Mouse (Mus musculus) small intestine, adult 2 months (tissue): ENCODE data around the gene Prkcb. TPM values are rescaled to one million over a fixed set of nuclear protein-coding genes. Genes with fewer than 3 reads are reported as not detected.

Experiments
- H3K27ac ChIP-seq: fragments of 200-500 bp; 2 replicates; pipeline ENCODE4 v1.5.1; 2012; ENCODE audit warnings: low read depth, low read length, control low read depth, inconsistent platforms; ENCODE audit not compliant: insufficient read depth
- H3K27me3 ChIP-seq: fragments of 200-500 bp; 2 replicates; pipeline ENCODE4 v1.6.1; 2012; ENCODE audit warnings: mild to moderate bottlenecking, moderate library complexity, low read length, inconsistent platforms; ENCODE audit not compliant: control insufficient read depth, insufficient read depth
- H3K36me3 ChIP-seq: fragments of 200-500 bp; 2 replicates; pipeline ENCODE4 v1.6.1; 2012; ENCODE audit warnings: mild to moderate bottlenecking, low read length, control low read depth, inconsistent platforms; ENCODE audit not compliant: control insufficient read depth, insufficient read depth
- H3K4me1 ChIP-seq: fragments of 200-500 bp; 2 replicates; pipeline ENCODE4 v1.6.1; 2012; ENCODE audit warnings: low read length, inconsistent platforms, mixed read lengths; ENCODE audit not compliant: control insufficient read depth, insufficient read depth, insufficient read length
- H3K4me3 ChIP-seq: fragments of 200-500 bp; 2 replicates; pipeline ENCODE4 v1.5.1; 2012; ENCODE audit warnings: low read depth, mild to moderate bottlenecking, control low read depth, inconsistent platforms, low read length, moderate library complexity
- CTCF ChIP-seq: fragments of 200-500 bp; IDR thresholded peaks from 2 replicates; pipeline ENCODE4 v1.5.1; 2012; ENCODE audit warnings: low read depth, mild to moderate bottlenecking, control low read depth, inconsistent platforms, low read length, moderate library complexity, mixed read lengths; ENCODE audit not compliant: insufficient replicate concordance, insufficient read length; ENCODE audit errors: extremely low read depth
- POLR2A ChIP-seq: fragments of 200-500 bp; IDR thresholded peaks from 2 replicates; pipeline ENCODE4 v1.6.1; 2012; ENCODE audit warnings: low read depth, mild to moderate bottlenecking, control low read depth, inconsistent platforms, low read length, moderate library complexity
- WGBS: fragments of 180-500 bp; shearing (Covaris S2); methylation state at CpG from one replicate; pipeline ENCODE4 v1.1.7; 2018; 5-methylcytosine and 5-hydroxymethylcytosine counted together
- polyA plus RNA-seq: library from polyadenylated mRNA; depleted of rRNA; stranded (reverse); fragments of >200 nt; gene quantifications from 2 replicates; pipeline ENCODE4 v1.2.3, GENCODE M21; 2012

The Prkcb gene
- polyA plus RNA-seq, 1 experiment, result 6.1 TPM

DNA sequence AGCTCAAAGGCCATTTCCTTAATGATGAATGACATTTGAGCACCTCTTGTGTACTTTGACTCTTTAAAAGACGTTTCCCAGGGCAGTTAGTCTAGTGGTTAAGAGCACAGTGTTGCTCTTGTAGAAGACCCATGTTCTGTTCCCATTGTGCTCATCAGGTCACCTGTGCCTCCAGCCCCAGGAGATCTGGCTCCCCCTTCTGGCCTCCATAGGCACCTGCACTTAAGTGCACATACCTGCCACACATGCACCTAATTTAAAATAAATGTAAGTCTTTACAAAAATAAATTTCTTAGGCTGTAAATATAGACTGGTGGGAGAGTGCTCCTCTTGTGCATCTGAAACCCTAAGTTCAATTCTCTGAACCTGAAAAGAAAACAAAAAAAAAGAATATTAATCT, 335.2 kb downstream of the Prkcb start:
- Histone ChIP-seq H3K4me1 (no peaks in the 10 kb centered on the region), H3K27me3 (no peaks in the 10 kb centered on the region), H3K27ac (no peak overlapping the region), H3K36me3 (no peaks in the 10 kb centered on the region), H3K4me3 (no peak overlapping the region)
- 32% methylated on average over 1 of the region's 1 CpGs for WGBS
- no peak for TF ChIP-seq CTCF
- TF ChIP-seq POLR2A, result no peak

DNA sequence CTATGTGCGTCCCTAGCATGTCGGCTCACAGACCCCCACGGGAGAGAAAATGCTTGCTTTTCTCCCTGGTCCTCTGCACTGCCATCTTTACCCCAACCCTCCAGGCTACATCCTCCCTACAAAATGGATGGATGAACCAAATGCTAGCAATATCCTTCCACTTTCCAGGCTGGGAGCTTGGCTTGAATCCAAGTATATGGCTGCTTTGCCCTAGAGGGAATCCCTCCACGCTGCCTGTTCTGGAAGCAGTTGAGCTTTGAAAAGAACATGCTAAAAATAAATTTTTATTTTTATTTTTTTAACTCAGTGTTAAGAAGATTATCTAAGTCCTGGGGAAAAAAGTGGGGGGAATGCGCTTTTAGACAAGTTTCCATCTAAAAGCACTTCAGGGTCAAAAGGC, 339.5 kb downstream of the Prkcb start:
- no peaks in the 10 kb centered on the region for H3K36me3 ChIP-seq
- 92% methylated on average over 5 of the region's 5 CpGs for WGBS
- TF ChIP-seq CTCF (no peak), POLR2A (no peak)
- H3K27me3 ChIP-seq, result no peaks in the 10 kb centered on the region
- H3K4me1 ChIP-seq, result no peaks in the 10 kb centered on the region
- no peak overlapping the region for H3K27ac ChIP-seq
- no peak overlapping the region for H3K4me3 ChIP-seq

DNA sequence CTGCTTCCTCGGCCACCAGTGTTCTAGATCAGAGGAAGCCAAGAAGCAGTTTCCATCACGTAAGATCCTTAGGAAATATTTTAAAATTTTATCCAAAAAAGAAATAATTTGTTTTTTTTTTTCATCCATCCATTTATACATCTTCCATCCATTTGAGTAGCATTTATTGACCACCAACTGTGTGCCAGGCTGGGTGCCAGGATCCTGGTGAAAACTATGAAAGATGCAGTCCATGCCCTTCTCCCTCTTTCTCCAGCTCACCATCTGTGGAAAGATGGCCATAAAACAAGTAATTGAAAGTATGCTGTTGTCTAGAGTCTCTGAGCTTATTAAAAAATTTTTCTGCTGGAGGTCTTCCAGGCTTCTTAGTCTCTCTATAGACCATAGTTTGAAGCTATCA, 341.8 kb downstream of the Prkcb start:
- Histone ChIP-seq H3K4me1 (no peaks in the 10 kb centered on the region), H3K36me3 (no peaks in the 10 kb centered on the region), H3K27me3 (no peaks in the 10 kb centered on the region), H3K27ac (no peak overlapping the region), H3K4me3 (no peak overlapping the region)
- 87% methylated on average over 2 of the region's 2 CpGs for WGBS
- no peak for TF ChIP-seq POLR2A
- no peak for TF ChIP-seq CTCF

DNA sequence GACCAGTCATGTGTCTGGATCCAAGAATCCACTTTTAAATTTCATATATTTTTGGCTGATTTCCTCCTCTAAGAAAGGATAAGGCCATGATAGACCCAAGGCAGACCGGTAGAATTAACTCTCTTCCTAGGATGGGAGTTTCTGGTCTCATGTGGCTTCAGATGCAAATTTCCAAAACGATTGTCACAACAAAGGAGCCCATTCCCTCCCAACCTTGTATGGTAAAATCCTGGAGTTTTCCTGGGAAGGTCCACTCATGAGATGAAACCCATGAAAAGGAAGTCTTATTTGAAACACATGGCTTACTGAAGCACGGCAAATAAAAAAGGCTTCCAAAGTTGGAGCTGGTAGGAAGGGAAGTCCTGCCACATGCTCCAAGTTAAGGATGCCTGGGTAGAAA, 342.6 kb downstream of the Prkcb start:
- 75% methylated on average over 3 of the region's 3 CpGs for WGBS
- Histone ChIP-seq H3K4me1 (no peaks in the 10 kb centered on the region), H3K4me3 (no peak overlapping the region), H3K27me3 (no peaks in the 10 kb centered on the region), H3K36me3 (no peaks in the 10 kb centered on the region), H3K27ac (no peak overlapping the region)
- no peak for TF ChIP-seq POLR2A
- no peak for TF ChIP-seq CTCF

DNA sequence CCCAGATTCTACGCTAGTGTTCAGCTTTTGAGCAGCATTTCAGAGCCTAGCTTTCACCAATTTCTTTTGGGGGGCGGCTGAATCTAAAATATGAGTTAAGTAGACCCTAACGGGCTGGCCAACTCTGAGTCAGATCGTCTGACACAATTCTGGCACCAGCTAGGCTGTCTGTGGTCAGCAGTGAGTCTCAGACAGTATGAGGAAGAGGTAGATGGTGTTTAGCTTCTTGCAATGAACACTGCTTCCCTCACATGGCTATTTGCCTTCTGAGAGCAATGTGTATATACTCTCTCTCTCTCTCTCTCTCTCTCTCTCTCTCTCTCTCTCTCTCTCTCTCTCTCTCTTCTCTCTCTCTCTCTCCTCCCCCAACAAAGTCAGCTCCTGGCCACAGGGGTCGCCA, 344.4 kb downstream of the Prkcb start:
- TF ChIP-seq POLR2A, result no peak
- no peak for TF ChIP-seq CTCF
- no peak overlapping the region for H3K27ac ChIP-seq
- 70% methylated on average over 5 of the region's 5 CpGs for WGBS
- H3K4me3 ChIP-seq, result no peak overlapping the region
- no peaks in the 10 kb centered on the region for H3K36me3 ChIP-seq
- no peaks in the 10 kb centered on the region for H3K4me1 ChIP-seq
- no peaks in the 10 kb centered on the region for H3K27me3 ChIP-seq

DNA sequence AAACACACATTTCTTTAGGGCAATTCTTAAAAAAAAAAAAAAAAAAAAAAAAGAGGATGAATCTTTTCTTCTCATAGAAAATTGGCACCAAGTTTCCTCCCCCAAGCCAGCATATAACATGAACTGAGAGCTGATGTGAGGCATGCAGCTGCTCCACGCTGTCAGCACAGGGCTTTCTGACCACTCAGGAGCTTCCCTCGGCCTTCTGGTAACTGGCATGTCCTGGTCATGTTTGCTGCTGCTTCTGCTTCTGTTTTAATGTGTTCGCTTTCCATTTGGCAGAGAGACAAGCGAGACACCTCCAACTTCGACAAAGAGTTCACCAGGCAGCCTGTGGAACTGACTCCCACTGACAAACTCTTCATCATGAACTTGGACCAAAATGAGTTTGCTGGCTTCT, 344.9 kb downstream of the Prkcb start:
- TF ChIP-seq CTCF, result no peak
- H3K4me1 ChIP-seq, result no peaks in the 10 kb centered on the region
- WGBS, result 85% methylated on average over 5 of the region's 5 CpGs
- no peak overlapping the region for H3K27ac ChIP-seq
- H3K27me3 ChIP-seq, result no peaks in the 10 kb centered on the region
- H3K36me3 ChIP-seq, result no peaks in the 10 kb centered on the region
- H3K4me3 ChIP-seq, result no peak overlapping the region

DNA sequence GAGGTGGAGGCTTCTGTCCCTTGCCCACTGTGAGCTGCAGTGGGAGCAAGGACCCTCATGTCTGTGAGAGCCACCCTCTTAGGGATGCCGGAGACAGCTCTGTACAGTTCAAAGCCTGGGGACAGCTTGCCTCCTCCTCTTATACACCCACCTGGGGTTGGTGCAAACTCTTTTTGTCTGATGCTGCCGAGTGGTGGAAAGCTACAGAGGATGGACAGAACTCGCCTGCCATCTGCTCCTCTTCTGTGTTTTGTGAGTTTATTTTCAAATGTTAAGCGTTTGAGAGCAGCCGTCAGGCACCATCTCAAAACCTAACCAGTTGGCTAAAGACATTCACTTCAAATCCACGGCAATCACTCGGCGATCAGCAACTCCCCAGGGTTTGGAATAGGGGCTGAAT, 355.1 kb downstream of the Prkcb start:
- H3K36me3 ChIP-seq, result no peaks in the 10 kb centered on the region
- H3K27ac ChIP-seq, result no peak overlapping the region
- H3K4me1 ChIP-seq, result no peaks in the 10 kb centered on the region
- H3K4me3 ChIP-seq, result no peak overlapping the region
- 90% methylated on average over 8 of the region's 8 CpGs for whole genome bisulfite sequencing
- TF ChIP-seq POLR2A (no peak), CTCF (no peak)
- H3K27me3 ChIP-seq, result no peaks in the 10 kb centered on the region

DNA sequence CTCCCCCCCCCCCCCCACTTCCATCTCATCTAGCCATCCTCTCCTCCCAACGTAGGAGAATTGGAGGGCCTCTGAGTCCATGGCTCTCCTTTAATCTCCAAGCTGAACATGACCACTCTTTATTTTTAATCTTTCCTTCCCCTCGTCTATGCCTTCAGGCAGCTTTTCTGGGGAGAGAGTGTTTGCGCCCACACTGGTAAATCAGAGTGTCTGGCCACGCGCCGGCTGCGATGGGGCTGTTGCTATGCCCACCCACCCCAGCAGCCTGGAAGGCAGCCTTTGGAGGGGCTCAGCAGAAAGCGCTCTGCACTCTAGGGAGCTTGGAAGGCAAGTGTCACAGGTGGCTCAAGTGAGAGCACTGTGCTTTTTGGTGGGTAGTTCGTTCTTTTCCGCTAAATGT, 360.8 kb downstream of the Prkcb start:
- 83% methylated on average over 10 of the region's 10 CpGs for WGBS
- no peak overlapping the region for H3K4me3 ChIP-seq
- H3K27ac ChIP-seq, result no peak overlapping the region
- no peak for TF ChIP-seq CTCF
- no peak for TF ChIP-seq POLR2A
- no peaks in the 10 kb centered on the region for H3K27me3 ChIP-seq
- H3K4me1 ChIP-seq, result no peaks in the 10 kb centered on the region
- no peaks in the 10 kb centered on the region for H3K36me3 ChIP-seq
